Mouse (Mus musculus) erythroblast, embryonic 14.5 days (primary cell): ENCODE results near the gene Far2.

ENCODE experiments used
- GATA1 ChIP-seq: IDR thresholded peaks from 2 replicates; pipeline ENCODE4 v1.6.1; 2012; ENCODE audit warnings: low read length, inconsistent platforms, mixed read lengths
- TAL1 ChIP-seq: IDR thresholded peaks from 3 replicates; pipeline ENCODE4 v1.6.1; 2012; ENCODE audit warnings: low read length, inconsistent platforms, mixed read lengths

DNA sequence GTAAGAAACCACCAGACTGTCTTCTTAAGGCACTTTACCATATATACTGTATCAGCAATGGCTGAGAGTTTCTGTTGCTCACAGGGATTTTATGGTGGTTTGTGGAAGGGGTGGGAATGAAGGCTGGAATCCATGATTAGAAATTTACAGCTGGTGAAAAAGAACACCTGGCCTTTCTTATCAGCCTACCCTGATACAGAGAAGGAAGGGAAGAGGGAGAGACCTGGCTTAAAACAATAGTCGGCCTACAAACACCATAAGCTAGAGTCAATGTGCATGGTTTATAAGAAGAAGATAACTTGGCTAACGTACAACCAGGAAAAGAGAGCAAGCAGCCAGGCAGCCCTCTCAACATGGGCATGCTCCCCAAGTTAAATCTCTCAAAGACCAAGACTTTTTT lies 37.3 kb downstream of the Far2 start:
- TF ChIP-seq GATA1 (no peak), TAL1 (no peak)
